Mouse (Mus musculus) R1 (cell line): ENCODE measurements around the gene Zbtb46.

Experiments used
- DNase-seq: peaks from one replicate; pipeline ENCODE4 v3.0.0-alpha.2; 2018; ENCODE audit warnings: low read depth, low spot score

Gene Zbtb46

DNA sequence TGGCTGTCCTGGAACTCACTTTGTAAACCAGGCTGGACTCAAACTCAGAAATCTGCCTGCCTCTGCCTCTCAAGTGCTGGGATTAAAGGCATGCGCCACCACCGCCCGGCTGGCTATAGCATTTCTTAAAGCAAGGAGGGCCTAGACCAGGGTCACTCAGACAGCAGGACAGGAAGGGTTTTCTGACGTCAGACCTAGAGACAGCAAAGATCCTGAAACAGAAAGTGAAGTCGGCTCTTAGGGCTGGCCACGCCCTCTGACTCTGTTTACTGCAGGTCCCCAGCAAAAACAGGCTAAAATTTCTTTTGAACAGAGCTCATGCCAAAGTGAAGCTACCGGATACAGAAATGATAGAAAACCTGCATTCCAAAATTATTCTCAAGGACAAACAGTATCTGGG lies 49.6 kb downstream of the Zbtb46 start:
- no peak for DNase-seq

DNA sequence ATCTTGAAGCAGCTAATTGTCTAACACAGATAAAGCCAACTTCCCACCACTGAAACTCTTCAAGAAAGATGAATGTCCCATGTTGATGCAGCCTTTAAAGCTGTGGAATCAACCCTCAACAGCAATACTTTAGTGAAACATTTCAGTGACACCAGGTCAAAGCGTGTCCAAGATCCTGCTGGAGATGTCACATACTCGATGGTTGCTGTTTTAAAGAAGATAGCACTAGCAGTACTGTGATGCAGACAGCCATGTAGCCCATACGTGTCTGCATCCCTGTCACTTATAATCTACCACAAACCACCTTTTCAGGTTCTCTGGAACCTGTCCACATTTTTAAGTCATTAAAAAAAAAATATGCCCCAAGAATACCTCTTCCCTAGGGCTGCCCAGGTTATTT lies 55.5 kb downstream of the Zbtb46 start:
- DNase-seq, result no peak

DNA sequence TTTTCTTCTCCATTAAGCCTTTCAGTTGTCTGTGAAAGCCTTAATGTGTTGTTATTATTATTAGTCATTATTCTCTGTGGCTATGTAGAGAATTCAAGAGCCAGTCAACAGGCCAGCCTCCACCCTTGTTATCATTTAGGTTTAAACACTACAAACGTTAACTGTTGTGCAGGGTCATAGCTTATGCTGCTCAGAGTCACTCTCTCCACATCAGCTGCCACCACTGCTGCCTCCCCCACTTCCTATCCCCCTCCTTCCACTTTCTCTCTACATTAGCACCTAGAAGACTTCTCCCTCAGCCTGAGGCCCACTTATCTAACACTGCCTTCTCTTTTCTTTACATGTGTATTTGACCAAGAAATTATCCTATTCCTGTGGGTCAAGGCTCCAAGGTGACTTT lies 57.7 kb downstream of the Zbtb46 start:
- no peak for DNase-seq

DNA sequence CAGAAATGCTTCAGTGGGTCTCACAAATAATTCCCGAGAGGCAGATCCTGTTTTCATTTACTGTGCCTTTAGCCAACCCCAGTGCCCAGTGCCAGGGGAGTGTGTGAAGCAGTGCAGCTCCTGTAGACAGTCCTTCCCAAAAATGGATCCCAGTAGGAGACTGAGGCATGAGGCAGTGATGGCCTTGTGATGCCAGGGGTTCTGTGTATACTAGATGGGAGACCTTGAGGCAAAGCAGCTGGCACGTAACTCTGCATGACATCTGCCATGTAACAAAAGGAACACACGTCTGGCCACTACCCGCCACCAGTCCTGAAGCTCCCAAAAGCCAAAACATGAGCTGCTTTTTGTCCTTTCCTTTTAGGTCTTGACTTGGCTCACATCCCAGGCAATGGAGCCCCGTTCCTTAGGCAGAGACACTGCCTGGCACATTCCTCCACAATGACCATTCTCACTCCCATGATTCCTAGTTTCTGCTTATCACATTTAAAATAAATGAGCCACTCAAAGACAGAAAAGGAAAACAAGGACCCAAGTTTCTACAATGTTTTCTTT lies 61.9 kb downstream of the Zbtb46 start:
- DNase-seq, result no peak

DNA sequence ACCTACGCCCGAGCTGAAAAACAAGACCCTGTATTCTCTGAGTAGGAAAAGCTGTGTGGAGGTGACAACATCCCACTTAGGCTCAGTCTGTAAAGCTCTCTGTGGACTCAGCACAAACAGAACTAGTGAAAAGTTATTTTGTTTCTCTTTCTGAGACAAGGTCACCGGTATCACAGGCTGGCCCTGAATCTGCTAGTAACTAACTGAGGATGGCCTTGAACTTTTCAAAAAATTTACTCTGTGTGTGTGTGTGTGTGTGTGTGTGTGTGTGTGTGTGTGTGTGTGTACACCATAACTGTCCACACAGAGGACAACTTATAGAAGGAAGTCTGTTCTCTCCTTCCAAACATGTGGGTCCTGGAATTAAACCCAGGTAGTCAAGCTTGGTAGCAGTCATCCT lies 65.1 kb downstream of the Zbtb46 start:
- DNase-seq, result no peak

DNA sequence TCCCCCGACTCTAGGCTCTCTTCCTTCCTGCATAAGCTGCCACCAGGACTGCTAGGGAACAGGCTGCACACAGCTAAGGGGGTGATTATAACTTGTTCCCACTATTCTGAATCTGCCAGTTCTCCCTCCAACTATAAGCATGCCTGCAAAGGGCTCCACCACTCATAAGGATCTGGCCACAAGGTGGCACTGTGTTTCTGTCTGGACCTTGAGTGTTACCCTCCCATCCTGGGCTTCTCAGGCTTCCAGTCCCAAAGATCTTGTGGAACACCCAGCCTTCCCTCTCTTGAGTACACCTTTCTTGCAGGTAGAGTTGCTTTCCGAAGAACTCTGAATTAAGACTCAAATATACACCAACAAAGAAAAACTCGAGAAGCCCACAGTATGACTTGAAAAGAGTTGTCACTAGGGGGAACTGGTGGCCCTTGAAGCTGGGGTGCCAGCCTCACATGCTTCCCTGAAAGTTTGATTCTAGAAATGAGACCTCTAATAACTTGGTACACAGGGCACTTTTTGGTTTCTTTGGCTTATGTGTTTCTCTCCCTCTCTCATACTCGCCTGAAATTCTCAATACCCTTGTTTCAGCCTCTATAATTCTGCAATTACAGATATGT lies 66.5 kb downstream of the Zbtb46 start:
- DNase-seq, result peak; percentile 79

DNA sequence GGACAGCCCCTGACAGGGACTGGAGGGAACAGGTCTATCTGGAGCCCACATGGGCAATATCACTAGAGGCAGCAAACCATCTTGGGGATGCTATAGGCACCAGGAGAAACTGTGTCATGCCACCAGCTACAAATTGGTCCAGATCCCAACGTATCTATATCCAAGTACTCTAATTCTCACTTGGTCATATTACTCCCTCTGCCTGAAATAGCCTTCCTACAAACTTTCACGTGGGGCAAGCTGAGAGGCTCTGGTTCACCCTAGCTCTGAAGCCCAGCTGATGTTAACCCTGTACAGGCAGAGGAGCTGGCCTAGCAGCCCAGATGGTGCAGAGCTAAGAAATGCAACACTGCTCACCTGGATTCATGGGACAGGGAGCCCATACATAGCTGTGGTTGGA lies 67.7 kb downstream of the Zbtb46 start:
- no peak for DNase-seq

DNA sequence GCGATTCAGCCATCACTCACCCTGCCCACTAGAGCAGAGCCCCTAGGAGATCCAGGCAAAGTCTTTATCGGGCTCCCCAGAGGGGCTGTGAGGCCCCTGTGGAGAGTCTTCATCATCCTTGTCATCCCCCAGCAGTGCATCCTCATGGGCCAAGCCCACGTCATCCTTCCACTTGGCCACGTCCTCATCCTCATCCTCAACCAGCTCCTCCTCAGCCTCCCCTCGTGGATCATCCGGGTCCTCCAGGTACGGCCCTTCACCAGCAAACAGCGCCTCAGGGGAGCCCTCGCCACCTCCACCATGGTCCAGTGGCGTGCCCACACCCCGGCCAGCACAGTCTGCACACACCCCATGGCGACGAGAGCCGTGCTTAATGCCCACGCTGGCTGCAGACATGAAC lies 68.2 kb downstream of the Zbtb46 start:
- DNase-seq, result no peak

DNA sequence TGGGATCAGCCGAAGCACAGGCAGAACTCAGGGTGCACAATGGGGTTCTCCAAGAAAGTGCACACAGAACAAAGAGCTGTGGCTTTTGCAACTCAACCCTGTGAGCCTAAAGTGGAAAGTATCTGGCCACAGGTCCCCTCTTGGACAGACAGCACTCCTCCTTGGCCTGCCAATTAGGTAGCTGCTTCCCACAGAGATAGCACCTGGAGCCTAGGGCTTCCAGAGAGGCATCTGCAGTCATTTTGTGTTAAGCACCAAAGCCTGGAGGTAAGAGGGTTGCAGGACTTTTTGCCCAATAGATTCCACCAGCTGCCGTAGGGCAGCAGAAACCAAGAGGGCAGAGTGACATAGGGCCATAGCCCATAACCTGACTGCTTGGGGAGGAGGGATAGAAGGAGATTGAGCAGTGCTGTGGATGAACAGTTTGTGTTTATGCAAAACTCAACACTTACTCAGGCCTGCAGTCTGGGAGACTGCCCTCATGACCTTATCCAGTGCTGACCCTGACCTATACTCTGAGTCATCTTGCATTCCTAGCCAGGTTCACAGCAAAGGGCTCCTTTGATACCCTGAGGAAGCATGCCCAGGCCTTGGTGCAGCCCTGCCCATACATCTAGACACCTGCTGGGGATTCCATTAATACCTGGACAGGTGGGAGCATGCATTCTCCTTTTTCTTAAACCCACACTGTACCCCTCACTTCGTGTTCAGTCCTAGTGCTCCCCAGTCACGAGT lies 68.9 kb downstream of the Zbtb46 start:
- DNase-seq, result no peak

DNA sequence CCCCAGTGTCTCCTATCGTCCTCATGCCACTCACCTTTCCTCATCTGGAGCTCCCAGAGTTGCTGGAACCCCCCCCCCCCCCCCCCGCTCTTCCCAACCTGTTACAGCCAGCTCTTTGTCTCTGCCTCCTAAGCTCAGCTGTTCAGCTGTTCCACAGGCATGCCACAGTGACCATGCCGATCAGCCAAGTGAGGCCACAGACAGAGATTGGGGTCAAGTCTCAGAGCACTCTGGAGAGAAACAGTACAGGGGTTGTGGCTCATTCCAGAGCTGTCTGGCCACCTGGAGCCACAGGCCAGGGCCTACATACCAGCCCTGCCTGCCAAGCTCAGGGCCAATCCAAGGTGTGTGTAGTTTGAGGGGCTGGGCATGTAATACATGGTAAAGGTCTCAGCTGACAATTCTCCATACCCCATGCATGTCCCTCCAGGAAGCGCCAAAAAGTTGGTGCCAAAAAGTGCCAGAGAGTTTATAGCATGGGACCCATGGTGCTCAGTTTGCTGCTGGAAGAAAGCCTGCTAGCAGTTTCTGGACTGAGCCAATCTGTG lies 72.5 kb downstream of the Zbtb46 start:
- DNase-seq, result no peak

DNA sequence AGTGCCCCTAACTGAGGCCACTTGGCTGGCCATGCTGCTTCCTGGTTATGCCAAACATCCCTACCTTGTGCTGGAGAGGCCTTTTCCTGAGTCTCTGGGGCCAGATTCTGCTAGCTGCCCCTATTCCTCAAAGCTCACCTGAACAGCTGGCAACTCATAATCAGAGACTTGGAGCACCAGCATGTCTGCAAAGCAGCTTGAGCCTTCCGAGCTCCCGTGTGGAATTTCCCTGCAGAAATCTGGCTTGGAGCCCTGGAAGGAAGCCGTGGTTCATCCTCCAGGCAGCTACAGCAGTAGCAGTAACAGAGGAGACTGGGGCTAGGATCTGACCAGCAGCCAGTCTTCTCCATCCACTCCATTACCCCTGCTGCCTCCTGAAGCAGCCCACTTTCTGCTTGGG lies 73.3 kb downstream of the Zbtb46 start:
- DNase-seq, result no peak

DNA sequence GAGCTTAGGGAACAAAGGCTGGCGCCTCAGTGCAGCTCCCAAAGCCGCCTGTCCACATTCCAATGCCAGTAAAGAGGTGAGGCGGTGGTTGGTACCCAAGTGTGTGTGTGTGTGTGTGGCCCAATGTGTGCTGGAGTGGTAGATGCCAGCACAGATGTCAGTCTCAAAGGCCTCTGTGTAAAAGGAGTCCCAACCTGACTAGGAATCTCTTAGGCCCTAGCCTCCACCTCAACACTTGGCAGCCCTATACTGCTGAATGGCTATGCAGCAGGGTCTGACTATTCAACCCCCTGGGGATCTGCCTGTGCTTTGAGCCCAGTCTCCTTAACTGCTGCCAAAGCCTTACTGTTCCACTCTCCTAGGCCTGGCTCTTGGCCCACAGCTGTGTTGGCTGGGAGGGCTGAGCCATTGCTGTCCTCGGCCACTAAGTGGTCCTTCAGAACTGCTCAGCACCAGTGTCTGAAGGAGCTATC lies 74.3 kb downstream of the Zbtb46 start:
- no peak for DNase-seq

DNA sequence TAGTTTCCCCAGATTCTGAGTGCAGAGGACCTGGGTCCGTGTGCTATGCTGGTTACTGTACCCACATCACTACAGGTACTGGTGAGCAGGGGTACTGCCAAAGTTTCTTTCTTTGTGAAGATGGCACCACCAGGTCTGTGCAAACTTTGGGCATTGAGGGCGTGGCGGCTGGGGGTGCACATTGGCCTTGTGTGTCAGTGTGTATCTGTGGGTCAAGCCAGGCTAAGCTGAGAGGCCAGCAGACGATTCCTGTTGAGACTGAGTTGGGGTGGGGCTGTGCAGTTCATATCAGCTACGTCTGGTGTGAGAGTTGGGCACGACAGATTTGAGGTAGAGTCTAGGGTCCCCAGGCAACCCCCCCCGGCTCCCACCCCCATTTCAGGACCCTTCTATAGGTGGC lies 74.8 kb downstream of the Zbtb46 start:
- DNase-seq, result no peak

DNA sequence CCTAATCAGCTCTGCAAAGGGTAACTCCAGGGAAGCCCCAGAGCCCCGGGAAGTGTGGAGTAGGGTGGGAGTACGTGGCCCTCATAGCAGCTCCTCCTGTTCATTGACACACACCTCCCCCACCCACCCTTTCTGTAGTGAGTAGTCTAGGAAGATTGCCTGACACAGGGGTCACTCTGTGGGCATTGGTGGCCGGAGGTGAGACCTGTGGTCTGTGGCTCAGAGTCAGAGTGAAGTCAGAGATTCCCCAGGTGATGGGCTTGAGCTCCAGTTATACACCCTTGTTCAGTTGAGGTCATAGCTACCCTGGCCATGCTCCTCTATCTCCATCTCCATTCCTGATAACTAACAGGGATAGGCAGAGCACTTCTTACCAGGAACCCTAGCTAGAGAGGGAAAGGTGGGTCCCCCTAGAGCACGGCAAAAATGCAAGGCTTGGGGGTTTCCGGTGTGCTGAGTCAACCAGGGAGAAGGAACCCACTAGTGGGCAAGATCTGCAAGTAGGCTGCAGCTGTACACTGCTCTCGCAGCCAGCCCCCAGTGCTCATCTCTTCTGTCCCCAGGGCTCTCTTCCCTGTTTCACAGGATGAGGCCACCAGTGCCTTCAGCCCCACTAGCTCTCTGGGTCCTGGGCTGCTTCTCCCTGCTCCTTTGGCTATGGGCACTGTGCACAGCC lies 77.5 kb downstream of the Zbtb46 start:
- DNase-seq, result no peak

DNA sequence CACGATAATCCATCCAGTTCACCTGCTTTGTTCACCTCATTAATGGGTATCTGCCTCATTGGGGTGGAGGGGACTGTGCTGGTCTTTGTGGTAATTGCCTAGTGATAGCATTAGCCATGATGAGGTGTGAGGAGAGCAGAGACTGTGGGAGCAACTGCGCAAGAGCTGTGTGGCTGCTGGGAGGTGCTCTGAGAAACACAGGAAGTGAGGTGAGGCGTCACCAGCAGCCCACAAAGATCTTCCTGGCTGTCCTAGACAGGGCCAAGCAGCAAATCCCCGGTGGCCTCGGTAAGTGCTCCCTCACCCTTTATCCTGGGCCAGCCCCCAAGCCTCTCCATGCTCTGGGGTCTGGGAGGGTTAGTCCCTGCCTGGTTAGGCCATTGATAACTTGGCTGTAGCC lies 78.1 kb downstream of the Zbtb46 start:
- DNase-seq, result no peak

DNA sequence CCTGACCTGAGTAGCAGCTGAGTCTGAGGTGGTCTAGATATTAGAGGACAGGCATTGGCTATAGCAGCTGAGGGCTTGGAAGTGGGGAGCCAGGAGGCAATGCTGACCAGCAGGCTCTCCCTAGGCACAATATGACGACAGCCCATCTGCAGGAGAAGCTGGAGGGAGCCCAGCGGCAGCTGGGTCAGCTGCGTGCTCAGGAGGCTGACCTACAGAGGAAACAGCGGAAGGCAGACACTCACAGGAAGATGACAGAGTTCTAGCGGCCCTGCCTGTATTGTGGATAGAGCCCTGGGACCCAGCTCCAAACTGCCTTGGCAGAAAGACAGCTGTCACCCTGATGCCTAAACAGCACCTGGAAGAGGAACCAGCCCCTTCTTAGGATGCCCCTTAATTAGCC lies 79.0 kb downstream of the Zbtb46 start:
- no peak for DNase-seq

DNA sequence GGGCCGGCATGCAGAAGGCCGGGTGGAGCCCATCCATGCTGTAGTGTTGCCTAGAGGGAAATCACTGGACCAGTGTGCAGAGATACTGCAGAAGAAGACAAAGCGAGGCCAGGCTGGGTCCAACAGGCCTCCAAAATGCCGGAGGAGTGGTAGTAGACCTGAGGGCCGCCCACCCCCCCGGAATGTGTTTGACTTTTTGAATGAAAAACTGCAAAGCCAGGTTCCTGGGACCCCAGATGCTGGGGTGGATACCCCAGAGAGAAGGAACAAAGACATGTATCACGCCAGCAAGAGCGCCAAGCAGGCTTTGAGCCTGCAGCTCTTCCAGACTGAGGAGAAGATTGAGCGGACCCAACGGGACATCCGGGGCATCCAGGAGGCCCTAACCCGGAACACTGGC lies 79.4 kb downstream of the Zbtb46 start, which contains the start of gene Lime1:
Lime1 (plus strand) TSS at position 301 of the 400 bp plus-strand sequence.
- DNase-seq, result no peak

DNA sequence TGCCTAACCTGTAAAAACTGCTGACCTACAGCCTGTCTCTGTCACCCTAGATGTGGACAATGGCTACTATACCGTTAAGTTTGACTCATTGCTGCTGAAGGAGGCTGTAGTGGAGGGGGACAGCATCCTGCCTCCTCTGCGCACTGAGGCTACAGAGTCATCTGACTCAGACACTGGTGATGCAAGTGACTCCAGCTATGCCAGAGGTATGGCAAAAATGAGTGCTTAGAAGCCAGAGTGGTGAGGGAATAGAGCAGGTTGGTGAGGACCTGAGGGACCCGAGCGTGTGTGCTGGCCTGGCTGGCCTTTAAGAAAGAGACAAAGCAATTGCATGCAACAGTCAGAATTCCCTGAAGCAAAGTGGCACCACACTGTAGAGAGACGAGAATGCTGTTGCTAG lies 80.5 kb downstream of the Zbtb46 start:
- no peak for DNase-seq

DNA sequence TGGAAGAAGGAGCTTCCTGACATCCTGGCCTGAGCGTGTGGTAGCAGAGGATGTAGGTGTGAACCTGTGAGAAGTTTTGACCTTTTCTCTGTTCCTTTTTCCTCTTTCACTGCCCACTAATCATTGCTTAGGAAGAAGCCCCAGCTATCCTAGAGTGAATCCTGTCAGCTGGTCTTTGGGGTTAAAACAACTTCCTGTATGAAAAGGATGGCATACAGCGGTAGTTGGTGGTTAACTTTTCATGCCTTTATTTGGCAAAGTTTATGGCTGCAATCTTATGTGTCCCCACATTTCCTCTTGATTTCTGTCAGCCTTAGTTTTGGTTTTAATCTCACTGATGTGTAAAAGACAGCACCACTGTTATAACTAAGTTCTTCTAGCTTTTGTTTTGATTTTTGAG lies 82.0 kb downstream of the Zbtb46 start:
- no peak for DNase-seq

DNA sequence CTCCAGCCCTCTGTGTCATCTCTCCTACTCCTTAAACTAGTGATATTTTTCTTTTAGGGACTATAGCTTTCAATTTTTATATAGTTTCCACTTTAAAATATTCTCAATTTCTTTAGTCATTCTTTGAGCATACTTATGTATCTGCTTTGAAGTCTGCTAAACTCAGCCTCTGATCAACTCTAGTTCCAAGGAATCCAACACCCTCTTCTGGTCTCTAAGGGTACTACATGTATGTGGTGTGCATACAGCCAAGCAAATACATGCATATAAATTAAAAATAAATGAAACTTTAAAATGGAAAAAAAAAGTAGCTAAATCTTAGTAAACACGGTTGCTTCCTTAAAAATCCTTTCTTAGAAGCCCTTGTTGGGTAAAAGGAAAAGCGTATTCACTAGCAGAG lies 83.4 kb downstream of the Zbtb46 start:
- peak; percentile 62 for DNase-seq

DNA sequence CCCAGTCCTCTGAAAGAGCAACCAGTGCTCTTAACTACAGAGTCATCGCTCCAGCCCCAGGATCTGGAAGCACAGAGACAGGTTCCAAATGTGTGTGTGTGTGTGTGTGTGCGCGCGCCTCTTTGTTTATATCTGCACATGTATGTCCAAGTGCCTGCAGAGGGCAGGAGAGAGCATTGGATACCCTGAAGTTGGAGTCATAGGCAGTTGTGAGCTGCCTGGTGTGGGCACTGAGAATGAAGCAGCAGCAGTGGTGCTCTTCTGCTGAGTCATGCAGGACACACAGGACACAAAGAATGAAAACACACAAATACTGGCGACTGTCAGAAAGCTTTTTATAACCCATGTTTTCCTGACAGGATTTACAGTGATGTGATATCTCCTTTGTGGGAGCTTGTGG lies 89.2 kb downstream of the Zbtb46 start:
- peak; percentile 89 for DNase-seq

DNA sequence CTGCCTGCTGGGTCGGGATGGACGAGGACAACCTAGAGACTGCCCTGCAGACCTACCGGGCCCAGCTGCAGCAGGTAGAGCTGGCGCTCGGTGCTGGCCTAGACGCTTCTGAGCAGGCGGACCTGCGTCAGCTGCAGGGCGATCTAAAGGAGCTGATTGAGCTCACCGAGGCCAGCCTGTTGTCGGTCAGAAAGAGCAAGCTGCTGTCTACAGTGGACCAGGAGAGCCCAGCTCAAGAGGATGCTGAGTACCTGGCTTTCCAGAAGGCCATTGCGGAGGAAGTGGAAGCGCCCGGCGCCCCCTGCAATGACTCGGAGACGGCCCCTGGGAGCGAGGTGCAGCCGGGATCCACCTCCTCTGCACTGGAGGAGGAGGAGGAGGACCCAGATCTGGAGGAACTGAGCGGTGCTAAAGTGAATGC lies 93.6 kb downstream of the Zbtb46 start:
- no peak for DNase-seq
